Mouse (Mus musculus) inflammation-experienced regulatory T-cells, adult 16 weeks (primary cell): ENCODE results near the gene Apob. TPM values are rescaled to one million over a fixed set of nuclear protein-coding genes. Genes with fewer than 3 reads are reported as not detected.

Source experiments
- polyA plus RNA-seq: library from polyadenylated mRNA; unstranded; fragments of 100-300 nt; shearing (Covaris generic); gene quantifications from one replicate; pipeline ENCODE4 v1.2.1, GENCODE M21; 2017

Gene Apob
- 0.11 TPM for polyA plus RNA-seq

DNA sequence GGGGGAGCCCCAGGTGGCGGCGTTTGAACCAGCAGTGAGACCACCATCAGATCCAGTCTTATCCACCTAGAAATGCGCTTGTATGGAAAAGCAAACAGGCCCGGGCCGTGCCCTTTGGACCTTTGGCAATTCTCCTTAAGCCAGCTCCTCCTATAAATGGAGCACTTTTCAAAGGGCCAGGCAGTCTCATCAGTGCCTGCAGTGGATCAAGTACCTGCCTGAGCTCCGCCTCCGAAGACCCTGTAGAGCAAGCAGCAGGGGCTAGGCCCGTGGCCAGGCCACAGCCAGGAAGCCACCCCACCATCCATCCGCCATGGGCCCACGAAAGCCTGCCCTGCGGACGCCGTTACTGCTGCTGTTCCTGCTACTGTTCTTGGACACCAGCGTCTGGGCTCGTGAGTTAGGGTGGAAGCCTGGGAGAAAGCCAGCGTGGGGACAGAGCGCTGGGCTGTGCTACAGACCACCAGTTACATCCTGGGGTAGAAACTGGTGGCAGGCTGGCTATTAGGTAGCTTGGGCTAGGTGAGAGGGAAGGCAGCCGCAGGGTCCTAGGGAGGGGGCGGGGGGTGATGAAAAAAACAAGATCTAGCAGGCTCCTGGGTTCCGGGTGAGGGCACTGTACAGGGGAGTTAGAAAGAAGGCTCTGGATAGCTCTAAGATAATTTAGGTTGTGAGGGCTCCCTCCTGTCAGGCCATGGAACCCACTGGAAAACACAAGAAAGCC is at the start of gene Apob:
Apob (plus strand) TSS at position 183 of the 724 bp plus-strand sequence.

Other genes starting within 250 kb of the Apob start
- gene Ldah, start 230.5 kb downstream of the Apob start, polyA plus RNA-seq: 98.5 TPM